Mouse (Mus musculus) frontal cortex, postnatal 14 days (tissue): ENCODE results near the gene Cd247.

ENCODE experiments used
- DNase-seq, 2 experiments: peaks; one replicate each; pipeline ENCODE4 v3.0.0; 2022; ENCODE audit warnings: low spot score in 2 of 2

Cd247 gene

DNA sequence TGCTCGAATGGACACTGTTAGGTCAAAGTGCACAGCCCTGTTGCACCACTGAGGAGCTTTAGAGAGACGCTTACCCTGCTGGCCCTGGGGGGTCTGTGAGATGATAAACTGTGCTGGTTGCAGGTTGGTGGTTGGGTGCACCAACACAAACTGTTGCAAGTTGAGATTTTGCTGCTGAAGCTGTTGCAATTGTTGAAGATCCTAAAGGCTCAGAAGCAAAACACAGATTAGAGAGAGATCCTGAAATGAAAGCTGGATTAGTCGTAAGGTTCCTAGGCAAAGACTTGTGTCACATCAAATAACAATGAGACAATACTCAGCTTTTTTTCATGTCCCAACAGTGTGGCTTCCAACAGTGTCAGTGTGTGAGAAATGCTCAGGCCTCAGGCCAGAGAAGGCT, 120.3 kb downstream of the Cd247 start:
- DNase-seq, result no peak

- DNase-seq, result no peak
Observed at GRCm38 (mm10) chr1:165909471-165909870, 121.0 kb downstream of the Cd247 start.

- DNase-seq, result no peak
Observed at GRCm38 (mm10) chr1:165913720-165914415, 125.4 kb downstream of the Cd247 start.

- DNase-seq, result no peak
Observed at GRCm38 (mm10) chr1:165914416-165914801, 125.9 kb downstream of the Cd247 start.

DNA sequence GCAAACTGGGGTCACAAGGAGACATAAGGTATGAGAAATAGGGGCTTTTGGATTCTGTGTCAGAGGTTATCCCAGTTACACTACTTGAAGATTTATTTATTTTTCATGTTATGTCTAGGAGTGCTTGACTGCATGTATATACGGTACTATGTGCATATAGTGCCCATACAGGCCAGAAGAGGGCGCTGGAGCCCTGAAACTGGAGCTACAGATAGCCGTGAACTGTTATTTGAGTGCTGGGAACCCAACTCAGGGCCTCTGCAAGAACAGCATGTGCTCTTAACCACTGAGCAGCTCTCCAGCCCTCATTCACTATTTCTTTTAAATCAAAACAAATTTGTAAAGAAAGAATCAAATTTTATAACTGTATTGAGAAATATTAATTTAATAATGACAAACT, 132.5 kb downstream of the Cd247 start:
- DNase-seq, result no peak

DNA sequence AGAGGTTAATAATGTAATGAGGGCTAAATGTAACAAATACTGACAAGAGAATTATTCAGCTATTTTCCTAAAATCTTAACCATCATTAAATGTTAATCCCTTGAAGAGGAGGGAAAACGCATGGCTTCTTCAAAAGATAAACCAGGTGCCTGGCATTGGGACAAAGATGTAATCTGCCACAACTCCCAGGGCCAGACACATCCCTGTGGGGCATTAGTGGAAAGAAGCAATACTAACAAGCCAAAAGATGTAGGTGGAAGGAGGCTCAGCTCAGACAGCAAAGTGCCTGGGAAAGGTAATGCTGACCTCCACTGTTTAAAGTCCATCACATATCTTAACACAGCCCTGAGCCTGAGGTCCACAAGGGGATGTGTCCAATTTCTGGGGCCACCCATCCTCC, 134.0 kb downstream of the Cd247 start:
- DNase-seq, result no peak

DNA sequence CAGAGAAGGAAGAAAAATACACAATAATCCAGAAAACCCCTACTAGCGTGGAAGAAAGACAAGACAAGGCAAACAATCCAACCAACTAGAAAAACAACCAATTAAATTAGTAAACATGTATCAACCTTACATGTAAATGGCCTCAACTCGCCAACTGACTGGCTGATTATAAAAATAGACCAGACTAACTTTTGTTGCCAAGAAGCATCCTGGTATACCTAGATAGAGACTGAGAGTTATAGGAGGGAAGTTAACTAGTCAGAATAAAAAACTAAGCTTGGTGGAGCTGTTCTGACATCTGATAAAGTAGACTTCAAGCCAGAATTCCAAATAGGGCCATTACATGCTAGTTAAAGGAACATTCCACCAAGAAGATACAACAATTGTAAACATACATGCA, 136.7 kb downstream of the Cd247 start:
- no peak for DNase-seq
